Mouse (Mus musculus): Measurements from ENCODE around the gene Fbxo9. TPM values are rescaled to one million over a fixed set of nuclear protein-coding genes. Genes with fewer than 3 reads are reported as not detected.

Gene Fbxo9
- total and polyA plus RNA-seq, 2 experiments from 2014 or later = 60.4 to 67.5 TPM

- 82% methylated on average over 10 of the region's 10 CpGs for WGBS
- H3K4me2 ChIP-seq (ENCODE audit: low read depth, low read length) = no peak overlapping the region
- H3K4me3 ChIP-seq (ENCODE audit: low read depth, low read length) = no peak overlapping the region
- H3K9ac ChIP-seq (replicated peaks; ENCODE audit: low read depth, low read length) = no peak overlapping the region
- no peak for TF ChIP-seq CTCF (IDR thresholded peaks at IDR 0.05; ENCODE audit: low read depth)
- no peak for TF ChIP-seq EP300 (IDR thresholded peaks at IDR 0.05; ENCODE audit: low read depth)
- no peak for ATAC-seq (ENCODE audit: insufficient read depth, low read depth)
- no peaks in the 10 kb centered on the region for H3K9me3 ChIP-seq (replicated peaks; ENCODE audit: control insufficient read depth, low read length)
- peaks cover 14% of the 10 kb centered on the region for H3K36me3 ChIP-seq (replicated peaks; ENCODE audit: control insufficient read depth, insufficient read depth, low read length)
- no peak overlapping the region for H3K27ac ChIP-seq (ENCODE audit: low read depth)
- H3K4me1 ChIP-seq (ENCODE audit: control insufficient read depth, insufficient read depth) = peaks cover 25% of the 10 kb centered on the region
- DNase-seq (ENCODE audit: low spot score) = no peak
- no peaks in the 10 kb centered on the region for H3K27me3 ChIP-seq (ENCODE audit: control insufficient read depth, insufficient read depth, low read length)
These were observed 17.8 kb upstream of the Fbxo9 start for GRCm38 (mm10) chr9:78126643-78127042.

GRCm38 (mm10) chr9:78126007-78126406 is 17.1 kb upstream of the Fbxo9 start:
- ATAC-seq (ENCODE audit: insufficient read depth, low read depth) = no peak
- H3K9me3 ChIP-seq (replicated peaks; ENCODE audit: control insufficient read depth, low read length) = no peaks in the 10 kb centered on the region
- H3K4me2 ChIP-seq (ENCODE audit: low read depth, low read length) = no peak overlapping the region
- H3K36me3 ChIP-seq (replicated peaks; ENCODE audit: control insufficient read depth, insufficient read depth, low read length) = peaks cover 8% of the 10 kb centered on the region
- peaks cover 31% of the 10 kb centered on the region for H3K4me1 ChIP-seq (ENCODE audit: control insufficient read depth, insufficient read depth)
- no peak overlapping the region for H3K27ac ChIP-seq (ENCODE audit: low read depth)
- no peak for DNase-seq (ENCODE audit: low spot score)
- no peaks in the 10 kb centered on the region for H3K27me3 ChIP-seq (ENCODE audit: control insufficient read depth, insufficient read depth, low read length)
- no peak overlapping the region for H3K4me3 ChIP-seq (ENCODE audit: low read depth, low read length)
- no peak overlapping the region for H3K9ac ChIP-seq (replicated peaks; ENCODE audit: low read depth, low read length)
- no peak for TF ChIP-seq EP300 (IDR thresholded peaks at IDR 0.05; ENCODE audit: low read depth)
- TF ChIP-seq CTCF (IDR thresholded peaks at IDR 0.05; ENCODE audit: low read depth) = no peak
- WGBS = 73% methylated on average over 6 of the region's 6 CpGs

DNA sequence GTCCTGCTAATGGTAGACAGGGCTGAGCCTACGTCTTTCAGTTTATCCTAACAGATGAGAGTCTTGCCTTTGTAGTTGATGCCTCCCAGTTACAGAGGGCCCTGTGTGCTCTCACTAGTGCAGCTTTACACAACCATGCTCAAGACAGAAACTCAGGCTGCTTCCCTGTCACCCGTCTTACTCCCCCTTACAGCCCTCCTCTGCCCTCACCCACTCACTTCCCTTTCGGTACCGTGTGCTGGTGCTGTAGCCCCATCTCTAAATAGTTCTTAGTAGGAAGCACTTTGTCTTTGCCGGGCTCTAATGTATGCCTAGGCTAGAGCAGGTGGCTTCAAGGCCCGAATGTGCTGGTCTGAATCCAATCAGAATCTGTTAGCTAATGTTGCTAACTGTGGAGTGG is 15.4 kb upstream of the Fbxo9 start:
- H3K4me1 ChIP-seq (ENCODE audit: control insufficient read depth, insufficient read depth) = peaks cover 36% of the 10 kb centered on the region
- no peaks in the 10 kb centered on the region for H3K9me3 ChIP-seq (replicated peaks; ENCODE audit: control insufficient read depth, low read length)
- no peak overlapping the region for H3K4me2 ChIP-seq (ENCODE audit: low read depth, low read length)
- peaks cover 6% of the 10 kb centered on the region; the same call in 1 of the 2 replicates for H3K36me3 ChIP-seq (replicated peaks; ENCODE audit: control insufficient read depth, insufficient read depth, low read length)
- WGBS = 87% methylated on average over 6 of the region's 6 CpGs
- ATAC-seq (ENCODE audit: insufficient read depth, low read depth) = no peak
- no peaks in the 10 kb centered on the region for H3K27me3 ChIP-seq (ENCODE audit: control insufficient read depth, insufficient read depth, low read length)
- no peak overlapping the region for H3K4me3 ChIP-seq (ENCODE audit: low read depth, low read length)
- H3K9ac ChIP-seq (replicated peaks; ENCODE audit: low read depth, low read length) = no peak overlapping the region
- H3K27ac ChIP-seq (ENCODE audit: low read depth) = no peak overlapping the region
- no peak for TF ChIP-seq CTCF (IDR thresholded peaks at IDR 0.05; ENCODE audit: low read depth)
- TF ChIP-seq EP300 (IDR thresholded peaks at IDR 0.05; ENCODE audit: low read depth) = no peak
- no peak for DNase-seq (ENCODE audit: low spot score)

- WGBS = 60% methylated on average over 7 of the region's 7 CpGs
These were observed 14.3 kb upstream of the Fbxo9 start for GRCm38 (mm10) chr9:78122939-78123712.

GRCm38 (mm10) chr9:78121985-78122384 is 13.1 kb upstream of the Fbxo9 start:
- TF ChIP-seq CTCF (IDR thresholded peaks at IDR 0.05; ENCODE audit: low read depth) (no peak), EP300 (IDR thresholded peaks at IDR 0.05; ENCODE audit: low read depth) (no peak)
- no peak overlapping the region for H3K4me3 ChIP-seq (ENCODE audit: low read depth, low read length)
- no peak for DNase-seq (ENCODE audit: low spot score)
- H3K4me2 ChIP-seq (ENCODE audit: low read depth, low read length) = no peak overlapping the region
- H3K4me1 ChIP-seq (ENCODE audit: control insufficient read depth, insufficient read depth) = peaks cover 36% of the 10 kb centered on the region
- no peaks in the 10 kb centered on the region for H3K27me3 ChIP-seq (ENCODE audit: control insufficient read depth, insufficient read depth, low read length)
- H3K36me3 ChIP-seq (replicated peaks; ENCODE audit: control insufficient read depth, insufficient read depth, low read length) = peaks cover 6% of the 10 kb centered on the region
- H3K27ac ChIP-seq (ENCODE audit: low read depth) = peak overlapping the region; percentile 82
- WGBS = 47% methylated on average over 6 of the region's 6 CpGs
- 0 out of 2 replicates have a peak, but pooled peaks have one; percentile 40 for ATAC-seq (ENCODE audit: insufficient read depth, low read depth)
- no peaks in the 10 kb centered on the region for H3K9me3 ChIP-seq (replicated peaks; ENCODE audit: control insufficient read depth, low read length)
- H3K9ac ChIP-seq (replicated peaks; ENCODE audit: low read depth, low read length) = no peak overlapping the region

More at GRCm38 (mm10) chr9:78122939-78123712, 14.3 kb upstream of the Fbxo9 start:
- DNase-seq (ENCODE audit: low spot score) = no peak
- H3K27ac ChIP-seq (ENCODE audit: low read depth) = peak overlapping the region; percentile 82
- H3K27me3 ChIP-seq (ENCODE audit: control insufficient read depth, insufficient read depth, low read length) = no peaks in the 10 kb centered on the region
- H3K9me3 ChIP-seq (replicated peaks; ENCODE audit: control insufficient read depth, low read length) = no peaks in the 10 kb centered on the region
- no peak overlapping the region for H3K9ac ChIP-seq (replicated peaks; ENCODE audit: low read depth, low read length)
- no peak overlapping the region for H3K4me2 ChIP-seq (ENCODE audit: low read depth, low read length)
- H3K36me3 ChIP-seq (replicated peaks; ENCODE audit: control insufficient read depth, insufficient read depth, low read length) = peaks cover 6% of the 10 kb centered on the region
- TF ChIP-seq CTCF (IDR thresholded peaks at IDR 0.05; ENCODE audit: low read depth) (no peak), EP300 (IDR thresholded peaks at IDR 0.05; ENCODE audit: low read depth) (no peak)
- peaks cover 36% of the 10 kb centered on the region for H3K4me1 ChIP-seq (ENCODE audit: control insufficient read depth, insufficient read depth)
- H3K4me3 ChIP-seq (ENCODE audit: low read depth, low read length) = no peak overlapping the region
- ATAC-seq (ENCODE audit: insufficient read depth, low read depth) = 0 out of 2 replicates have a peak, but pooled peaks have one; percentile 16

Measured in heart, postnatal 0 days (tissue).